Mouse (Mus musculus) ES-Bruce4 (cell line): Measurements from ENCODE around the gene Rabep2. TPM values are rescaled to one million over a fixed set of nuclear protein-coding genes. Genes with fewer than 3 reads are reported as not detected.

Experiments
- H3K27ac ChIP-seq: 2 replicates; pipeline ENCODE4 v1.5.1; 2012; ENCODE audit warnings: low read length, inconsistent platforms; ENCODE audit not compliant: insufficient read depth
- H3K27me3 ChIP-seq: 2 replicates; pipeline ENCODE4 v1.6.1; 2012; ENCODE audit warnings: mild to moderate bottlenecking, low read length, inconsistent platforms; ENCODE audit not compliant: control insufficient read depth, poor library complexity, insufficient read depth, severe bottlenecking
- H3K36me3 ChIP-seq: 2 replicates; pipeline ENCODE4 v1.6.1; 2012; ENCODE audit warnings: inconsistent platforms, mild to moderate bottlenecking, low read length, moderate library complexity; ENCODE audit not compliant: control insufficient read depth, poor library complexity, insufficient read depth, severe bottlenecking
- H3K4me1 ChIP-seq: one replicate; pipeline ENCODE4 v1.8.1; 2011; ENCODE audit warnings: low read length; ENCODE audit not compliant: control insufficient read depth, insufficient read depth
- H3K4me3 ChIP-seq: 2 replicates; pipeline ENCODE4 v1.5.1; 2011; ENCODE audit warnings: low read depth, mild to moderate bottlenecking, low read length
- H3K9ac ChIP-seq: 2 replicates; pipeline ENCODE4 v1.6.1; 2012; ENCODE audit warnings: low read depth, mild to moderate bottlenecking, inconsistent platforms; ENCODE audit not compliant: poor library complexity, severe bottlenecking
- H3K9me3 ChIP-seq: replicated peaks from 2 replicates; pipeline ENCODE4 v1.6.1; 2012; ENCODE audit warnings: mild to moderate bottlenecking, low read length, inconsistent platforms; ENCODE audit not compliant: control insufficient read depth, poor library complexity, insufficient read depth, severe bottlenecking
- CTCF ChIP-seq: IDR thresholded peaks from one replicate; pipeline ENCODE4 v1.8.1; 2011; ENCODE audit warnings: low read depth, low read length
- EP300 ChIP-seq: IDR thresholded peaks from 2 replicates; pipeline ENCODE4 v1.6.1; 2011; ENCODE audit warnings: low read depth, low read length; ENCODE audit not compliant: insufficient read depth
- POLR2A ChIP-seq: IDR thresholded peaks from one replicate; pipeline ENCODE4 v1.8.1; 2011; ENCODE audit warnings: low read length; ENCODE audit not compliant: insufficient read depth
- polyA plus RNA-seq: library from polyadenylated mRNA; stranded (reverse); fragments of >200 nt; gene quantifications from 2 replicates; pipeline ENCODE4 v1.2.4, GENCODE M21; 2011; ENCODE audit warnings: low read depth; ENCODE audit not compliant: missing spikeins, insufficient read depth, insufficient read length

Gene Rabep2
- polyA plus RNA-seq, 1 experiment, result 18.5 TPM

GRCm38 (mm10) chr7:126466116-126466515 lies 37.6 kb downstream of the Rabep2 start:
- H3K9me3 ChIP-seq, result no peaks in the 10 kb centered on the region
- no peak for TF ChIP-seq POLR2A
- no peak for TF ChIP-seq CTCF
- no peak for TF ChIP-seq EP300
- peaks cover 3% of the 10 kb centered on the region for H3K4me1 ChIP-seq
- no peak overlapping the region for H3K4me3 ChIP-seq
- H3K36me3 ChIP-seq, result peaks cover 10% of the 10 kb centered on the region
- H3K9ac ChIP-seq, result no peak overlapping the region
- no peak overlapping the region for H3K27ac ChIP-seq
- no peaks in the 10 kb centered on the region for H3K27me3 ChIP-seq

- H3K36me3 ChIP-seq, result peaks cover 10% of the 10 kb centered on the region
- no peaks in the 10 kb centered on the region for H3K27me3 ChIP-seq
- H3K27ac ChIP-seq, result no peak overlapping the region
- H3K9me3 ChIP-seq, result no peaks in the 10 kb centered on the region
- no peak overlapping the region for H3K9ac ChIP-seq
- no peak overlapping the region for H3K4me3 ChIP-seq
- TF ChIP-seq EP300, result no peak
- no peak for TF ChIP-seq POLR2A
- no peak for TF ChIP-seq CTCF
- peaks cover 3% of the 10 kb centered on the region for H3K4me1 ChIP-seq
Observed at GRCm38 (mm10) chr7:126466707-126467106, 38.1 kb downstream of the Rabep2 start.

GRCm38 (mm10) chr7:126467271-126467670 lies 38.7 kb downstream of the Rabep2 start:
- peak; percentile 66 for TF ChIP-seq CTCF
- no peak for TF ChIP-seq POLR2A
- Histone ChIP-seq H3K27me3 (no peaks in the 10 kb centered on the region), H3K27ac (no peak overlapping the region), H3K4me1 (peaks cover 3% of the 10 kb centered on the region), H3K36me3 (peaks cover 10% of the 10 kb centered on the region), H3K4me3 (no peak overlapping the region), H3K9ac (no peak overlapping the region), H3K9me3 (no peaks in the 10 kb centered on the region)

- Histone ChIP-seq H3K9me3 (no peaks in the 10 kb centered on the region), H3K36me3 (peaks cover 13% of the 10 kb centered on the region), H3K27ac (no peak overlapping the region), H3K27me3 (no peaks in the 10 kb centered on the region), H3K4me1 (peaks cover 3% of the 10 kb centered on the region), H3K9ac (no peak overlapping the region), H3K4me3 (peak overlapping the region; percentile 43)
- no peak for TF ChIP-seq EP300
- no peak for TF ChIP-seq CTCF
- no peak for TF ChIP-seq POLR2A
Observed at GRCm38 (mm10) chr7:126467834-126468627, 39.5 kb downstream of the Rabep2 start.

- Histone ChIP-seq H3K36me3 (peaks cover 13% of the 10 kb centered on the region), H3K9me3 (no peaks in the 10 kb centered on the region), H3K4me1 (no peaks in the 10 kb centered on the region), H3K4me3 (no peak overlapping the region), H3K27me3 (no peaks in the 10 kb centered on the region), H3K9ac (no peak overlapping the region), H3K27ac (no peak overlapping the region)
- TF ChIP-seq EP300, result no peak
- TF ChIP-seq CTCF, result no peak
- no peak for TF ChIP-seq POLR2A
Observed at GRCm38 (mm10) chr7:126470077-126470476, 41.5 kb downstream of the Rabep2 start.

- Histone ChIP-seq H3K27me3 (no peaks in the 10 kb centered on the region), H3K9ac (no peak overlapping the region), H3K4me1 (no peaks in the 10 kb centered on the region), H3K9me3 (no peaks in the 10 kb centered on the region), H3K4me3 (no peak overlapping the region), H3K27ac (no peak overlapping the region), H3K36me3 (peaks cover 13% of the 10 kb centered on the region)
- TF ChIP-seq POLR2A (no peak), CTCF (no peak), EP300 (no peak)
Observed at GRCm38 (mm10) chr7:126471361-126471760, 42.8 kb downstream of the Rabep2 start.
